Mouse (Mus musculus) frontal cortex, adult (tissue): Measurements from ENCODE around the gene Sly.
"Not testable (repeated sequence)": the region's sequence is repeated elsewhere in the genome, so short reads cannot be mapped to it uniquely, and the experiment has no call there.

Source experiments
- ATAC-seq: cut with Nextera tagmentation; 2 replicates; pipeline ENCODE4 v1.9.2; 2017; ENCODE audit warnings: mild to moderate bottlenecking, moderate library complexity, mixed read lengths; ENCODE audit not compliant: low TSS enrichment

Gene Sly

DNA sequence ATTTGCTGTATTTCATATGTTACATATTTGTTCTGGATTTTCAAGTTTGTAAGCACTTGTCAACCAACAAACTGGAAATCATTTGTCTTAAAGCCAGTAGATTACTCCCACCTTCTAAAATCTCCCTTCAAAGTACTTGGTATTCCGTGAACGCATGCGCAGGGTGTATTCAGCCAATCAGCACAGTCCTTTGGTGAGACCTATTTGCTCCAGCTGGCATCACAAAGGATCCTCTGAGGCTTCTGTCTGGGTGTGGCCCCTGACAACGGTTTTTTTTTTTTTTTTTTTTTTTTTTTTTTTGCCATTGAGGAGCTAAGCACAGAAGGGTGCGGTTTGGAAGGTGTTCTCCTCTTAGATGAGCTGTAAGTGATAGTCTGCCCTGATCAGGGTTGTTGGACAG lies at the start of gene Sly:
TSS of gene Sly (plus strand) at position 301 of the 400 bp plus-strand sequence.
- not testable (repeated sequence) for ATAC-seq
